Mouse (Mus musculus) forebrain, embryonic 13.5 days (tissue): ENCODE measurements around the gene Lgals2. TPM values are rescaled to one million over a fixed set of nuclear protein-coding genes. Genes with fewer than 3 reads are reported as not detected.
A peak's percentile ranks its signal among the peaks of the same experiment; 100 is the strongest.

Experiments
- ATAC-seq: fragments of 200-750 bp; cut with Nextera tagmentation; 2 replicates; pipeline ENCODE4 v1.8.0; 2017
- H3K27ac ChIP-seq: fragments of 300-500 bp; sonication (generic); 2 replicates; pipeline ENCODE4 v1.5.1; 2015; ENCODE audit warnings: inconsistent platforms, mild to moderate bottlenecking, moderate library complexity
- H3K27me3 ChIP-seq: fragments of 300-500 bp; sonication (generic); 2 replicates; pipeline ENCODE4 v1.6.1; 2015; ENCODE audit warnings: mild to moderate bottlenecking, inconsistent platforms
- H3K36me3 ChIP-seq: fragments of 300-500 bp; sonication (generic); 2 replicates; pipeline ENCODE4 v1.6.1; 2015; ENCODE audit warnings: mild to moderate bottlenecking, inconsistent platforms; ENCODE audit not compliant: poor library complexity, severe bottlenecking
- H3K4me1 ChIP-seq: fragments of 300-500 bp; sonication (generic); 2 replicates; pipeline ENCODE4 v1.6.1; 2015; ENCODE audit warnings: inconsistent platforms
- H3K4me2 ChIP-seq: fragments of 300-500 bp; sonication (generic); 2 replicates; pipeline ENCODE4 v1.6.1; 2015; ENCODE audit warnings: inconsistent platforms, mild to moderate bottlenecking, moderate library complexity
- H3K4me3 ChIP-seq: fragments of 300-500 bp; sonication (generic); 2 replicates; pipeline ENCODE4 v1.5.1; 2015; ENCODE audit warnings: mild to moderate bottlenecking, inconsistent platforms
- H3K9ac ChIP-seq: fragments of 300-500 bp; sonication (generic); 2 replicates; pipeline ENCODE4 v1.6.1; 2015; ENCODE audit warnings: mild to moderate bottlenecking, inconsistent platforms
- H3K9me3 ChIP-seq: fragments of 300-500 bp; sonication (generic); replicated peaks from 2 replicates; pipeline ENCODE4 v1.6.1; 2016; ENCODE audit warnings: inconsistent platforms
- WGBS: fragments of 180-500 bp; shearing (Covaris S2); methylation state at CpG from one replicate; pipeline ENCODE4 v1.1.7; 2015; 5-methylcytosine and 5-hydroxymethylcytosine counted together
- polyA plus RNA-seq: library from polyadenylated mRNA; unstranded; fragments of >200 nt; fragmentation: Nextera tagmentation; extraction: Ambion mirVana; gene quantifications from 2 replicates; pipeline ENCODE4 v1.2.1, GENCODE M21; 2015

The Lgals2 gene
- not detected in 2 replicates for polyA plus RNA-seq

DNA sequence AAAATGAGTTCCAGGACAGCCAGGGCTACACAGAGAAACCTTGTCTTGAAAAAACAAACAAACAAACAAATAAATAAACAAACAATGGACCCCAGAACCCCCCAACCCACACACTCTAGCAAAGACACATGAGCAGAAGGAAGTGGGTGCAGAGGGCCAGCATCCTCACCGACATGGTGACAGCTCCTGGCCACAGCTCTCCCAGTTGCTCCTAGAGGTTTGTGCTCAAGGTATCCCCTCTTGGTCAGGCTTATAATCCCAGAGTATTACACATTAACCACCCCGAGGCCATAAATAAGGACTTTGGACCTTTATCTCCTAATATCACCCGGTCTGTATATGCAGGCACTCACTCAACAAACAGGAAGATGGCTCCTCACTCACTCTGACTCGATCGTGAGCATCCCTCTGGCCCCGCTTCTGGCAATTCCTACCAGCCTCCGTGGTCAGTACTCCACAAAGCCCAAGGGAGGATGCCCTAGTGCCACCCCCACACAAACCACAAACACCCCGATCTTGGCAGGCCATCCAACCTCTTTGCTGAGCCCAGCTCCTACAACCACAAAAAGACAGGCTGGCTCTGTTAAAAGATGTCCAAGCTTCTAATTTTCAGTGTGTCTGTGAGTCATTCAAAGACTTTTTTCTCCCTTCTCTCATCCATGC is at the start of gene Lgals2:
Gene Lgals2 (minus strand): TSS at position 227 of the 663 bp plus-strand sequence.
- ATAC-seq: no peak

DNA sequence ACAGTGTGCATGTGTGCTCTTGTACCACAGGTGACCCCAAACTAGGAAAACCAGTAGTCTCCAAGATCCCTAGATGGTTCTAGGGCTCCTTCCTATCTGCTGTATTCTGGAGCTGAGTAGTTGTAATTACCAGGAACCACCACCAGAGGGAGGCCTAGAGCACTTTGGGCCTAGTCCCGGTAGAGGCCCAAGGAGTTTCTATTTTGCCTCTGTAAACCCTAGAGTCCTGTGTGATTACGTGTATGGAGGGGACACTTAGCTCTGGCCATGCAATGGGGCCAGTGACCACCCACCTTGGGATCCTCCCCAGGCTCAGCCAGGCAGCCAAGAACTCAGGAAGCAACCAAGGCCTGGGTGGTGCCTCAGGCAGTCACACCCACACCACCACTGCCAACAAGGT is 47.9 kb upstream of the Lgals2 start:
- WGBS: 3% methylated on average over 2 of the region's 2 CpGs
- H3K4me1 ChIP-seq: peaks cover 17% of the 10 kb centered on the region
- no peak overlapping the region for H3K27ac ChIP-seq
- H3K9ac ChIP-seq: no peak overlapping the region
- peak; percentile 33; the same call in 1 of the 2 replicates for ATAC-seq
- H3K4me3 ChIP-seq: no peak overlapping the region
- no peak overlapping the region for H3K4me2 ChIP-seq
- H3K36me3 ChIP-seq: no peaks in the 10 kb centered on the region
- no peaks in the 10 kb centered on the region for H3K9me3 ChIP-seq
- H3K27me3 ChIP-seq: peaks cover 26% of the 10 kb centered on the region

More for the DNA sequence above, at the start of gene Lgals2:
- Histone ChIP-seq H3K36me3 (no peaks in the 10 kb centered on the region), H3K27me3 (0 out of 2 replicates have a peak, but pooled peaks cover 3% of the 10 kb centered on the region), H3K4me2 (no peak within 1 kb of the TSS), H3K4me1 (no peaks in the 10 kb centered on the region), H3K9me3 (no peaks in the 10 kb centered on the region), H3K9ac (no peak within 1 kb of the TSS), H3K27ac (no peak within 1 kb of the TSS), H3K4me3 (no peak within 1 kb of the TSS)
- 81% methylated on average over 8 of the region's 8 CpGs for WGBS

DNA sequence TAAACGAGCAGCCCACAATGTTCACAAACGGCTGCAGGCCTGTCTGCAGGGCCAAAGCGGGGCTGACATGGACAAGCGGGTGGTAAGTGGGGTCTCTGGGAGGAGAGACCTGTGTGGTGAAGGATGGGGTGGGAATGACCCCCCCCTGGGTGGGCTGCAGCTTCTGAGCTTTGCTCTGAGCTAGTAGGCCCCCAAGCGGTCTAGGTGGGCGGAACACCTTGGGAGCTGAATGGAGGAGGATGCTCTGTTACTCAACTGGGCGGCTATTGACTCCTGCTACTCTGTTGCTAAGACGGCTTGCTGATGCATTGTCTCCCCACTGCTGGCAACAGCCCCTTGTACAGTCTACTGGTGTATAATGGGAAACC is 46.1 kb upstream of the Lgals2 start:
- no peak for ATAC-seq
- H3K4me3 ChIP-seq: no peak overlapping the region
- WGBS: 24% methylated on average over 8 of the region's 8 CpGs
- no peaks in the 10 kb centered on the region for H3K36me3 ChIP-seq
- H3K9me3 ChIP-seq: no peaks in the 10 kb centered on the region
- H3K4me2 ChIP-seq: no peak overlapping the region; the same call in 1 of the 2 replicates
- 0 out of 2 replicates have a peak overlapping the region, but pooled peaks have one; percentile 7 for H3K9ac ChIP-seq
- H3K27ac ChIP-seq: no peak overlapping the region
- H3K4me1 ChIP-seq: peaks cover 17% of the 10 kb centered on the region
- peaks cover 27% of the 10 kb centered on the region for H3K27me3 ChIP-seq

DNA sequence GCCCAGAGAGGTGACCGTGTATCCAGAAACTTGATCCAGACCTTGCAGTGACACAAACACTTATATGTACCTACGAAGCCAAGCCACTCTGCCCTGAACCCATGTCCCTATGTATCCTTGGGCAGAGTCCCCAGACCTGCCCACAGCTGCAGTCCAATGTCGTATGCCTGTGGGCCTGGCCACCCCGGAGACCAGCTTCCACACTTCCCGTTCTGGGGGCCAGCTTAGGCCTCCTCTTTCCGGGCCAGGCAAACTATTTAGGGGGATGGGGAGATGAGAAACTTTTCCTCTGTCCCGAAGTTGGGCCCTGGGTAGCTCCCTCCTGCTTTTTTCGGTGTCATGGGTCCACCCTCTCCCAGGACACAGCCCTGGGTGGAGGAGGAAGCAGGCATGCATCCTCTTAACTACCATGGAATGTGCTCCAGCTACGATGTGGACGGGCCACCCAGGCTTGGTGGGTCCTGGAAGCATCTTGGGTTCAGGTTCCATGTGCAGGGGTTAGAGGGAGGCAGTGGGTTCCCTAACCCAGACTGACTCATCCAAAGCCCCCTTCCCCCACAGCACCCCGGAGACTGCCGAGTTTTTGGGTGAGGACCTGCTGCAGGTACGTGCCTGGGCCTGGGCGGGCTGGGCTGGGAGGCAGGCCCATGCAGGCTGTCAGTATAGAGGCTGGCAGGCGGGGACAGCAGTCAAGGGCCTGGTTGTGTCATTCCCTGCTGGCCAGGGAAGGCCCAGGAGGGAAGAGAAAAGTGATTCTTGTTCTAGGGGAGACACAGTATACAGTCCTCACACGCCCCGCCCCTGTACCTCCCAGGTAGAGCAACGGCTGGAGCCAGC is 45.5 kb upstream of the Lgals2 start:
- Histone ChIP-seq H3K4me1 (peaks cover 17% of the 10 kb centered on the region), H3K9me3 (no peaks in the 10 kb centered on the region), H3K36me3 (no peaks in the 10 kb centered on the region), H3K9ac (peak overlapping the region; percentile 71; the same call in 1 of the 2 replicates), H3K27me3 (peaks cover 27% of the 10 kb centered on the region), H3K27ac (no peak overlapping the region), H3K4me3 (peak overlapping the region; percentile 53), H3K4me2 (peak overlapping the region; percentile 90)
- WGBS: 24% methylated on average over 18 of the region's 18 CpGs
- no peak for ATAC-seq

DNA sequence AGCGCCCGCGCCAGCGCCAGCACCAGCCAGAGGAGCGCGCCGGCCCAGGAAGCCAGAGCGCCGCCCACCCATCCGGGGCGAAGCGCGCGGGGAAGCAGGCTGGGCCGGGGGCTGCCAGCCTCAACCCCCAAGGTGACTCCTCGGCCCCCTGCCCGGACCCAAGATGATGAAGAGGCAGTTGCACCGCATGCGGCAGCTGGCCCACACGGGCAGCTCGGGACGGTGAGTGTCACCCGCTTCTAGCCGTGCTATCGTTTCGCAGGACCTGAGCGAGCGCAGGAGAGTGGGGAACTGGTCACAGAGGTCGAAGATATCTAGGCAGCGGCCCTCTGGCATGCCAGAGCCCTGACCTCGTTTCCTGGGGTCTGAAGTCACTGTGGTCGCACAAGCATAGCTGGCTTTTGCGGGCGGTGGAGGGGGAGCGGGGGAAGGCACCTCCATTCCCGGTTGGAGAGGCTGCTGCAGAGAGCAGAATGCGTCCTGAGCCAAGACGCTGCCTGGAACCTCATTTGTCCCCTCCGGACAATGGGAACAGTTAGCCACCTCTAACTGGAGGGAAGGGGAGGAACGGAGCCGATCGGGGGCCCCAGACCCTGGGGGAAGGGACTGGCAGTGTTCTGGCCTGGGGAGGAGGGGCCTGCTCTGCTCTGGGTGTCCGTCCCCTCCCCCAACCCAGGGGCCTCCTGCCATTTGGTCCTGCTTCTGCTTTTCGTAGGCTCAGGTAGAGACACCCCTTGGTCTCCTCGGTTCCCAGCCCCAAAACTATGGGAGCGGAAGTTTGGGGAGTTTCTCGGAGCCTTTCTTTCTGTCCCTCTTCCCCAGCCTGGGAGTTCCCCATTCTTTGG is 44.6 kb upstream of the Lgals2 start, which contains the start of gene Sh3bp1:
Gene Sh3bp1 (plus strand): TSS at position 29 of the 845 bp plus-strand sequence.
- H3K4me2 ChIP-seq: peak within 1 kb of the TSS; percentile 90
- no peaks in the 10 kb centered on the region for H3K9me3 ChIP-seq
- 1% methylated on average over 47 of the region's 47 CpGs for WGBS
- H3K4me3 ChIP-seq: peak within 1 kb of the TSS; percentile 53
- peak within 1 kb of the TSS; percentile 71 for H3K9ac ChIP-seq
- no peak for ATAC-seq
- peaks cover 17% of the 10 kb centered on the region for H3K4me1 ChIP-seq
- peaks cover 27% of the 10 kb centered on the region for H3K27me3 ChIP-seq
- H3K36me3 ChIP-seq: peaks cover 7% of the 10 kb centered on the region; the same call in 1 of the 2 replicates
- no peak within 1 kb of the TSS for H3K27ac ChIP-seq

DNA sequence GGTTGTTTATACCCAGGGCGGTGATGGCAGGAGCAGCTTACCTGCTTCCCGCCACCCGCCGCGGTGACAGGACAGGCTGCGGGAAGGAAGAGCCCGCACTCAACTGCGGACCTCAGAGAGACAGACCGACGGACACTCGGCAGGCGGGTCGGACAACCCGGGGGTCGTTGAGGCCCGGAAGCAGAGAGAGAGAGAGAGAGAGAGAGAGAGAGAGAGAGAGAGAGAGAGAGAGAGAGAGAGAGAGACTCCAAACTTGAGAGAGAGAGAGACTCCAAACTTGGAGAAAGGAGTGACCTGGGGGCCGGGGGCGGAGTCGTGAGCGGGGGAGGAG is 44.0 kb upstream of the Lgals2 start, which contains the start of gene Gm49510:
Gene Gm49510 (plus strand): TSS at position 259 of the 331 bp plus-strand sequence.
- WGBS: under 1% methylated on average over 17 of the region's 20 CpGs
- H3K4me3 ChIP-seq: peak within 1 kb of the TSS; percentile 53
- no peak within 1 kb of the TSS for H3K27ac ChIP-seq
- H3K27me3 ChIP-seq: peaks cover 27% of the 10 kb centered on the region
- H3K36me3 ChIP-seq: peaks cover 10% of the 10 kb centered on the region; the same call in 1 of the 2 replicates
- no peak for ATAC-seq
- H3K9me3 ChIP-seq: no peaks in the 10 kb centered on the region
- H3K4me2 ChIP-seq: peak within 1 kb of the TSS; percentile 90
- H3K9ac ChIP-seq: peak within 1 kb of the TSS; percentile 71
- H3K4me1 ChIP-seq: peaks cover 17% of the 10 kb centered on the region

DNA sequence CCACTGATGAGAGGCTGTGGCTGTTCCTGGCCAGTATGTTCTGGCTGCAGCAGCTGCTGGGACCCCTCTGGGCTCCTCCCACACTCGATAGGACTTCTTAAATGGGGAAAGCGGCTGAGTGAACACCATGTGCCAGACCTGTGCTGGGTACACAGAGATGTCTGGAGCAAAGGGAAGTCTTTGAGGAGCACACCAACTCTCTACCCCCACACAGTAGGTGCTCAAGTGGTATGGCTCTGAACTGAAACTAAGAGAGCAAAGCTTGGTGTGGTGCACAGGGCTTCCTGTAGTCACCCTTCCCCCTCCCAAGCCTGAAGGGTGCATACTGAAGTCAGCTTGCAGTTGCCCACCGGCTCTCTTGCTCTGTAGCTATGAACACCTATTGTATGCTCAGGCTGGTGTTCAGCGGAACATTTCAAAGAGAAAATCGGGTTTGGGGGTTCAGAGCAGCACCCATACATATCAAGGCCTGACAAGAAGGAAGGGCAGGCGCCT is 43.2 kb upstream of the Lgals2 start:
- 54% methylated on average over 6 of the region's 6 CpGs for WGBS
- no peak for ATAC-seq
- H3K9ac ChIP-seq: no peak overlapping the region

DNA sequence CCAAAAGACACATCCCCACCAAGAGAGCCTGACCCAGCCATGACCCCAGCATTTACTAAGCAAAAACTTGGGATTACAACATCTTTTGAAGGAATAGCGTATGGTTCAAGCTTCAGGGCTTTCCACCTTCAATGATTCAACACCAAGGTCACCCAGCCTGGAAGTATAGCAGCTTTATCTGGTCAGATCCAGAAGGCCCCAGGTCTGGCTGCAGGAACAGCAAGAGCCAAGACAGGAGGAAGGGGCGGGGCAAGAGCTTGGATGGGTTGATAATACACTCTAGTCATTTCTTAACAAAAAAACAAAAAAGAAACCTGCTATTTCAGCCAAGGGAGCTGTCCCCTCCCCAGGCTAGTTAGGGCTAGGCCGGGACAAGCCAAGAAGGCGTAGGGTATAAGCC is 42.2 kb upstream of the Lgals2 start:
- no peak overlapping the region for H3K4me3 ChIP-seq
- no peak overlapping the region for H3K4me2 ChIP-seq
- 91% methylated on average over 4 of the region's 4 CpGs for WGBS
- ATAC-seq: no peak
- no peak overlapping the region for H3K27ac ChIP-seq
- H3K9me3 ChIP-seq: no peaks in the 10 kb centered on the region
- peaks cover 27% of the 10 kb centered on the region for H3K27me3 ChIP-seq
- H3K9ac ChIP-seq: no peak overlapping the region
- peaks cover 17% of the 10 kb centered on the region for H3K4me1 ChIP-seq
- H3K36me3 ChIP-seq: peaks cover 28% of the 10 kb centered on the region

More for the DNA sequence above, 43.2 kb upstream of the Lgals2 start:
- peaks cover 18% of the 10 kb centered on the region for H3K36me3 ChIP-seq
- H3K27ac ChIP-seq: no peak overlapping the region
- H3K4me3 ChIP-seq: no peak overlapping the region
- peaks cover 27% of the 10 kb centered on the region for H3K27me3 ChIP-seq
- H3K4me1 ChIP-seq: peaks cover 17% of the 10 kb centered on the region
- 0 out of 2 replicates have a peak overlapping the region, but pooled peaks have one; percentile 90 for H3K4me2 ChIP-seq
- H3K9me3 ChIP-seq: no peaks in the 10 kb centered on the region

DNA sequence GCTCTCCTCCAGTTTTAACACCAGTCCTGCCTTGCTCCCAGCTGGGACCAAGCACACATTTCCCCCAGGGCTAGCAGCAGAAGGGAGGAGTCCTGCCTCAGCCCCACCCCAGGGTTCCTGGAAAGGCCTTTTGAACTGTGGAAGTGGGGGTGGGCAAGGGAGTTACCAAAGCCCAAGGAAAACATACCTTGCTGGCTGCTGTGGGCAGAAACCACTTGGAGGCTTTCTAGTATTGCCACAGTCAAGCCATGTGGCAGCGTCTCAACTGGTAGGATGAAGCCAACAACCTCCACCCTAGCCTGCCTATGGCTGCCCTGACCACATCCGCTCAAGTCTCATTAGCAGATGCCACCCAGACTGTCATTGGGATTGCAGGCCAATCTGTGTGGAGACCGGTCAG is 40.8 kb upstream of the Lgals2 start:
- H3K4me2 ChIP-seq: no peak overlapping the region
- H3K4me3 ChIP-seq: no peak overlapping the region
- ATAC-seq: no peak
- H3K4me1 ChIP-seq: peaks cover 14% of the 10 kb centered on the region
- no peak overlapping the region for H3K9ac ChIP-seq
- peaks cover 42% of the 10 kb centered on the region for H3K36me3 ChIP-seq
- no peaks in the 10 kb centered on the region for H3K9me3 ChIP-seq
- H3K27me3 ChIP-seq: peaks cover 26% of the 10 kb centered on the region
- WGBS: 88% methylated on average over 3 of the region's 3 CpGs
- no peak overlapping the region for H3K27ac ChIP-seq

DNA sequence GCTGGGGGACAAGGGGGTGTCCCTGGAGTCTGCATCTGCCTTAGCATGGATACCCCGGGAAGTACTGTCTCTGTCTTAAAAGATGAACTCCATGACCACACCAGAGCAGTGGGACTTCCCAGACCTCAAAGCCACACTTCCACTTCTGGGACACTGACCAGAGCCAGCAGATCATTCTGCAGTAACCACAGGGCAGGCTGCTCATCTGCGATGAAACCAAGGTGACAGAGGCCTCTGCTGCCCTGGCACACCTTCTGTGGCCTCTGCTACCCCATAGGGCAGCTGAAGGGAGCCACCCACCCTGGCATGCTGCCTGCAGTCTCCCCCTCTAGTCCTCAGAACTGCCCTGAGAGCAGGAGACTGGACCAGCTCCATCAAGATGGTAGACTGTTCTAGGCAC is 40.4 kb upstream of the Lgals2 start:
- ATAC-seq: no peak
- 98% methylated on average over 2 of the region's 2 CpGs for WGBS
- no peaks in the 10 kb centered on the region for H3K9me3 ChIP-seq
- no peak overlapping the region for H3K9ac ChIP-seq
- H3K4me3 ChIP-seq: no peak overlapping the region
- peaks cover 22% of the 10 kb centered on the region for H3K27me3 ChIP-seq
- H3K4me2 ChIP-seq: no peak overlapping the region
- peaks cover 46% of the 10 kb centered on the region for H3K36me3 ChIP-seq
- no peak overlapping the region for H3K27ac ChIP-seq
- peaks cover 10% of the 10 kb centered on the region for H3K4me1 ChIP-seq

DNA sequence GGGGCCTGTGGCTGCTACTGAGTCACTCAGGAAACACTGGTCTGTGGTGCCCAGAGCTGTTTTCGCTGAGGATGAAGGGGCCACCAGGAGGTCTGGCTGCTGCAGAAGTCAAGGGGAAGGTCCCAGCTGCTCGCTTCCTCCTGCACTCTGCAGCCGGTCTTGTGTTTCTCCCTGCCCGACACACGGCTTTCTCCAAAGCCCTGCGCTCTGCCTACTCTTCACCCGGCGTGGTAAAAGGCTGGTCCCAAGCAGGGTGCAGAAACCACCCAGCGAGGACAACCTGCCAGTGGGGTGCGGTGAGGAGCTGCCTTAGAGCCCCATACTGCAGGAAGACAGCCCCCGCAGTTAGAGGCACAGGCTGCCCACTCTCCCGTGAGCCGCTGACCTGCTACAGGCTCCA is 39.4 kb upstream of the Lgals2 start:
- Histone ChIP-seq H3K9me3 (no peaks in the 10 kb centered on the region), H3K9ac (no peak overlapping the region), H3K4me3 (no peak overlapping the region), H3K27me3 (peaks cover 12% of the 10 kb centered on the region), H3K36me3 (peaks cover 54% of the 10 kb centered on the region), H3K4me1 (no peaks in the 10 kb centered on the region; the same call in 1 of the 2 replicates), H3K27ac (no peak overlapping the region), H3K4me2 (no peak overlapping the region)
- no peak for ATAC-seq
- WGBS: 77% methylated on average over 13 of the region's 13 CpGs
